Mouse (Mus musculus) bone marrow macrophage, adult 2 months (primary cell): Measurements from ENCODE around the gene Pold4. TPM values are rescaled to one million over a fixed set of nuclear protein-coding genes. Genes with fewer than 3 reads are reported as not detected.

Experiments used
- H3K27ac ChIP-seq: 2 replicates; pipeline ENCODE4 v1.5.1; 2012; ENCODE audit warnings: low read depth, low read length; ENCODE audit not compliant: insufficient read depth
- H3K4me1 ChIP-seq: 2 replicates; pipeline ENCODE4 v1.6.1; 2012; ENCODE audit warnings: low read length; ENCODE audit not compliant: control insufficient read depth, insufficient read depth
- H3K4me3 ChIP-seq: 2 replicates; pipeline ENCODE4 v1.5.1; 2012; ENCODE audit warnings: mild to moderate bottlenecking, low read length, moderate library complexity; ENCODE audit not compliant: insufficient read depth
- CTCF ChIP-seq: IDR thresholded peaks from 2 replicates; pipeline ENCODE4 v1.5.1; 2012; ENCODE audit warnings: low read depth, mild to moderate bottlenecking, low read length, moderate library complexity
- POLR2A ChIP-seq: IDR thresholded peaks from 2 replicates; pipeline ENCODE4 v1.6.1; 2012; ENCODE audit warnings: mild to moderate bottlenecking, low read depth, low read length, borderline replicate concordance
- polyA plus RNA-seq: library from polyadenylated mRNA; stranded (reverse); fragments of >200 nt; gene quantifications from 2 replicates; pipeline ENCODE4 v1.2.4, GENCODE M21; 2012; ENCODE audit not compliant: missing spikeins, insufficient read depth, insufficient read length

Gene Pold4
- polyA plus RNA-seq, 1 experiment: 93.5 TPM

DNA sequence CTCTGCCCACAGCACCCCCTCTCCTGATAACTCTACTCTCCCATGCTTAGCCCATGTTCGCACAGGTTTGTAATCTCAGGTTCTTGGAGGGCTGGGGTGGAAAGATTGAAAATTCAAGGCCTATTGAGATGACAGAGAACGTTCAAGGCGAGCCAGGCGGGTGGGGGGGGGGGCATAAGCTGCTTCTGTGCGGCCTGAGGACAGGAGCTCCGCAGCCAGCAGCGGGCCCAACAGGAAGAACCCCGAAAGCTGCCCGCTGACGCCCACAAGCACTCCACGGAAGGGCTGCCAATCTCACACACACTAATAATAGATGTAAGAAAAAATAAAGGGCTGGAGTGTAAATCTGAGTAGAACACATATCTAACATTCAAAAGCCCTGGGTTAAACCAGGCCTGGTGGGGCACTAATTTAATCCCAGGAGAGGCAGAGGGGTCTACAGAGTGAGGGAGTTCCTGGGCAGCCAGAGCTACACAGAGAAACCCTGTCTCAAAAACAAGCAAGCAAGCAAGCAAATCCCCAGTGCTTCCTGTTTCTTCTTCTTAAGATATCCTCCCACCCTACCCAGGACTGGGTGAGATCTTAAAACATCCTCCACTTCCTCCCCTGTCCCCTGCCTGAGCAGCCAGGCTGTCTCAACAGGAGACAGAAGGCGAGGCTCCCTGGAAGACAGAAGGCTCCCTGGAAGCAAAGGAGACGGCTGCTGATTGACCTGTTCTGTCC is 27.9 kb upstream of the Pold4 start:
- TF ChIP-seq POLR2A (no peak), CTCF (no peak)
- Histone ChIP-seq H3K4me1 (peaks cover 31% of the 10 kb centered on the region), H3K27ac (peak overlapping the region; percentile 88), H3K4me3 (peak overlapping the region; percentile 14; the same call in 1 of the 2 replicates)

GRCm38 (mm10) chr19:4204889-4205288 is 26.8 kb upstream of the Pold4 start:
- no peak for TF ChIP-seq POLR2A
- Histone ChIP-seq H3K4me3 (no peak overlapping the region), H3K27ac (no peak overlapping the region), H3K4me1 (peaks cover 31% of the 10 kb centered on the region)

DNA sequence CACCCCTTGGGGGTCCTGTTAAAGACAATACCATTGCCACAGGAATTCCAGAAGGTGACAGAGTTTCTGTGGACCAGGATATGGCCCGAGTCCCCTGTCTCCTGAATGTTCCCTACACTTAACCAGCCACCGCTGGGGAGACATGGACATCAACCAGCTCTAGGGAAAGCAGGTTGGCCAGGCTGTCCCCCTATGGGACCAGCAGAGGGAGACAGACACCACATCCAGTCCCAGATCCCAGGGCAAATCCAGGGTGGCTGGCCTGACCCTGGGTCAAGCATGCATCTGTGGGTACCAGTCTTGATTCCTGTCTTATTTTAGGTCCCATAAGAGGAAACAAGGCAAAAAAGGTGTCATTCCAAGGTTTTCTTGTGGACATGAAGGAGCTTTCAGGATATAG is 24.7 kb upstream of the Pold4 start:
- TF ChIP-seq POLR2A (no peak), CTCF (peak; percentile 83)
- Histone ChIP-seq H3K4me3 (no peak overlapping the region), H3K4me1 (peaks cover 22% of the 10 kb centered on the region), H3K27ac (no peak overlapping the region)

DNA sequence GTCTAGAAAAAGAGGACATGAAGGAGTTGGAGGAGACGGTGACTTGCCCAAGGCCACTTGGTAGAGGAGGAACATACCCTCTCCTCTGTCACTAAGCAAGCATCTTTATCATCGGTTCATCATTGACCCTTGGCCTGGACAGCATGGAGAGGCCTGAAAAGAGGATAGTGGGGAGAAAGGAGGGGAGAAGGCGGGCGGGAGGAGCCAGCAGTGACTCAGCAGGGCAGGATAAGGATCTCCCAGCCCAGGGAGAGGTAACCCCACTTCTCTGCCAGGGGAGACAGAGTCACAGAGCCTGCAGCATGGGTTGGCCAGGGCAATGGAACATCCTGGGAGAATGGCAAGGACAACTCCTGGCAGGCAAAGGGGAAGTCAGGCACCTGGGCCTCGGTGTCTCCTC is 23.1 kb upstream of the Pold4 start:
- H3K4me1 ChIP-seq: peaks cover 13% of the 10 kb centered on the region
- no peak overlapping the region for H3K27ac ChIP-seq
- no peak overlapping the region for H3K4me3 ChIP-seq
- TF ChIP-seq POLR2A (no peak), CTCF (no peak)

- Histone ChIP-seq H3K4me1 (peaks cover 14% of the 10 kb centered on the region), H3K27ac (no peak overlapping the region), H3K4me3 (no peak overlapping the region)
- TF ChIP-seq CTCF (no peak), POLR2A (no peak)
Observed at GRCm38 (mm10) chr19:4211891-4212588, 19.7 kb upstream of the Pold4 start.

GRCm38 (mm10) chr19:4213524-4213974 is 18.1 kb upstream of the Pold4 start:
- TF ChIP-seq CTCF (no peak), POLR2A (no peak)
- H3K4me3 ChIP-seq: no peak overlapping the region
- peaks cover 14% of the 10 kb centered on the region for H3K4me1 ChIP-seq
- H3K27ac ChIP-seq: no peak overlapping the region

DNA sequence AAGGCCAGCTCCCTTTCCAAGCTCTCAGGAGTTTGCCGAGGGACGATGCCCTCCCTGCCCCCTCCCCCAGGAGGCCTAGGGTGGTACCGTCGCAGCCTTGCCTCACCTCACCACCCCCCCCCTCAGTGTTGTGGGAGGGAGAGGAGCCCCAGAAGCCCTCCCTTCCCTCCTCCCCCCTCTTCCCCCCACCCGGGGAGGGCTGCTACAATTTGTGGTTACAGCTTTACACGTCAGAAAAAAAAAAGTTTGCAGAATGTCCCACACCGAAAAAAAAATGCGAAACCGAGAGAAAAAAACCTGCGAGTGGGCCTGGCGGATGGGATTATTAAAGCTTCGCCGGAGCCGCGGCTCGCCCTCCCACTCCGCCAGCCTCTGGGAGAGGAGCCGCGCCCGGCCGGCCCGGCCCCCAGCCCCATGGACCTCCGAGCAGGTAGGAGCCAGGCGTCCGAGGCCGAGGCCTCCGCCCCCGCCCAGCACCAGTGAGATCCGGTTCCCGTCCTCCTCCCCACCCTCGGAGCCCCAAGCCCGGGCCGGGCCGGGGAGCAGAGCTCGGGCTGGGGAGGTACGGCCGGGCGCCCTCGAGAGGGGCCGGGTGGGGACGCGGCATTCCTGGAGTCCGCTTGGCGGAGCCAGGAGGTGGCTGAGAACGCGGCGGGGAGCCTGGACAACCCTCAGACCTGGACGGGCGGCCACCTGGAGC is 17.5 kb upstream of the Pold4 start, which contains the start of the genes Clcf1 and AC109138.7:
TSS of gene Clcf1 (plus strand) at position 168 of the 700 bp plus-strand sequence.
TSS of gene AC109138.7 (plus strand) at position 287 of the 700 bp plus-strand sequence.
- Histone ChIP-seq H3K4me3 (peak within 1 kb of the TSS; percentile 35), H3K4me1 (peaks cover 14% of the 10 kb centered on the region), H3K27ac (no peak within 1 kb of the TSS)
- no peak for TF ChIP-seq POLR2A
- TF ChIP-seq CTCF: no peak

DNA sequence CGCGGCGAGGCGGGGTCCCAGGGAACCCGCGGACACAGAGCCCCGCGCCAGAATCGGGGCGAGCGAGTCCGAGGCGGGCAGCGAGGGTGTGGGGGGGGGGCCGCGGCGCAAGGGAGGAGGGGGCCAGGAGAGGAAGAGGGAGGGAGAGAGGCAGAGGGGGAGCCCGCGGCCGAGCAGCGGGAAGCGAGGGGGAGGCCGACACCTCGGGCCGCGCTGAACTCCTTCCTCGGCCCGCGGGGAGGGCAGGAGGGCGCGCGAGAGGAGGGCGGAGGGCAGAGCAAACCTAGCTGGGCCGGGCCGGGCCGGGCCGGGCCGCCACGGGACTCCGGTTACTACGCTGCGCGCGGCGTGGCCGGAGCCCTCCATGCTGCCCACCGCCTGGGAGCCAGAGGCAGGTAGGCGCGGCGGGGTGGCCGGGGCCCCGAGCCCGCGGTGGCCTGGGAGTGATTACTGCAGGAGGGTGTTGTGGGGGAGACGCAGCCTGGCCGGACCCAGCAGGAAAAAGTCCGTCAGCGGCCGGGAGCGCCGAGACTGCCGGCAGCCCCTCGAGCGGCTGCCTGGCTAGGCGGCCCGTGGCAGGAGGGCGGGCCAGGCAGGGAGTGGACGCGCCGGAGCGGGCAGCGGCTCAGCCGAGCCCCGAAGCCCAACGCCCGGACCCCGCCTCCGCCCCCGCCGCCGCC is 16.8 kb upstream of the Pold4 start:
- H3K4me1 ChIP-seq: peaks cover 14% of the 10 kb centered on the region
- H3K4me3 ChIP-seq: peak overlapping the region; percentile 35
- TF ChIP-seq POLR2A (no peak), CTCF (no peak)
- H3K27ac ChIP-seq: no peak overlapping the region

- peaks cover 14% of the 10 kb centered on the region for H3K4me1 ChIP-seq
- no peak overlapping the region for H3K4me3 ChIP-seq
- TF ChIP-seq POLR2A: no peak
- no peak for TF ChIP-seq CTCF
- H3K27ac ChIP-seq: no peak overlapping the region
Observed at GRCm38 (mm10) chr19:4215451-4215840, 16.3 kb upstream of the Pold4 start.
